Mouse (Mus musculus) intestine, embryonic 14.5 days (tissue): ENCODE results near the gene Tns1. TPM values are rescaled to one million over a fixed set of nuclear protein-coding genes. Genes with fewer than 3 reads are reported as not detected.
A peak's percentile ranks its signal among the peaks of the same experiment; 100 is the strongest.

Experiments
- ATAC-seq: fragments of 200-750 bp; cut with Nextera tagmentation; replicated peaks from 2 replicates; pipeline ENCODE4 v1.8.0; 2017; ENCODE audit warnings: low read depth, moderate number of reproducible peaks, moderate TSS enrichment, moderate library complexity; ENCODE audit not compliant: low FRiP score, low TSS enrichment
- DNase-seq: peaks from one replicate; pipeline ENCODE4 v3.0.0-alpha.2; 2018; ENCODE audit warnings: low spot score
- H3K27ac ChIP-seq: fragments of 300-500 bp; sonication (generic); 2 replicates; pipeline ENCODE4 v1.5.1; 2014; ENCODE audit warnings: low read depth, mild to moderate bottlenecking, control low read depth
- H3K27me3 ChIP-seq: fragments of 300-500 bp; sonication (generic); replicated peaks from 2 replicates; pipeline ENCODE4 v1.6.1; 2014; ENCODE audit warnings: low read length, control low read depth; ENCODE audit not compliant: control insufficient read depth, insufficient read depth
- H3K36me3 ChIP-seq: fragments of 300-500 bp; sonication (generic); 2 replicates; pipeline ENCODE4 v1.6.1; 2014; ENCODE audit warnings: low read length, control low read depth; ENCODE audit not compliant: control insufficient read depth, insufficient read depth
- H3K4me1 ChIP-seq: fragments of 300-500 bp; sonication (generic); replicated peaks from 2 replicates; pipeline ENCODE4 v1.6.1; 2014; ENCODE audit warnings: low read length, control low read depth, mixed read lengths; ENCODE audit not compliant: control insufficient read depth, insufficient read depth
- H3K4me2 ChIP-seq: fragments of 300-500 bp; sonication (generic); 2 replicates; pipeline ENCODE4 v1.6.1; 2014; ENCODE audit warnings: low read length
- H3K4me3 ChIP-seq: fragments of 300-500 bp; sonication (generic); 2 replicates; pipeline ENCODE4 v1.5.1; 2014; ENCODE audit warnings: low read depth, low read length, control low read depth, mixed read lengths
- H3K9ac ChIP-seq: fragments of 300-500 bp; sonication (generic); 2 replicates; pipeline ENCODE4 v1.6.1; 2014; ENCODE audit warnings: mild to moderate bottlenecking, low read length
- H3K9me3 ChIP-seq: fragments of 300-500 bp; sonication (generic); 2 replicates; pipeline ENCODE4 v1.6.1; 2016; ENCODE audit warnings: low read length, control low read depth; ENCODE audit not compliant: control insufficient read depth
- WGBS: fragments of 180-500 bp; shearing (Covaris S2); extraction: QIAGEN DNeasy Blood & Tissue Kit; methylation state at CpG from one replicate; pipeline ENCODE4 v1.1.7; 2014; 5-methylcytosine and 5-hydroxymethylcytosine counted together
- polyA plus RNA-seq: library from polyadenylated mRNA; unstranded; fragments of >200 nt; fragmentation: Nextera tagmentation; extraction: Ambion mirVana; gene quantifications from 2 replicates; pipeline ENCODE4 v1.2.1, GENCODE M21; 2014

Gene Tns1
- polyA plus RNA-seq, 1 experiment from 2014 or later: 28.7 TPM

- Histone ChIP-seq H3K9me3 (no peaks in the 10 kb centered on the region), H3K27me3 (no peaks in the 10 kb centered on the region), H3K36me3 (peaks cover 19% of the 10 kb centered on the region), H3K4me1 (peaks cover 13% of the 10 kb centered on the region), H3K4me3 (no peak overlapping the region), H3K4me2 (no peak overlapping the region), H3K9ac (no peak overlapping the region), H3K27ac (no peak overlapping the region)
- DNase-seq (no peak), ATAC-seq (no peak)
- 57% methylated on average over 4 of the region's 4 CpGs for WGBS
Measured at GRCm38 (mm10) chr1:73935442-73936080, 188.7 kb downstream of the Tns1 start.

- H3K27ac ChIP-seq: no peak overlapping the region
- H3K36me3 ChIP-seq: peaks cover 9% of the 10 kb centered on the region
- peaks cover 13% of the 10 kb centered on the region for H3K4me1 ChIP-seq
- H3K4me3 ChIP-seq: no peak overlapping the region
- H3K9ac ChIP-seq: no peak overlapping the region
- no peak for ATAC-seq
- H3K4me2 ChIP-seq: no peak overlapping the region
- no peaks in the 10 kb centered on the region for H3K9me3 ChIP-seq
- WGBS: 58% methylated on average over 5 of the region's 5 CpGs
- DNase-seq: no peak
- no peaks in the 10 kb centered on the region for H3K27me3 ChIP-seq
Measured at GRCm38 (mm10) chr1:73933146-73933490, 191.1 kb downstream of the Tns1 start.

- no peak overlapping the region for H3K4me2 ChIP-seq
- H3K4me1 ChIP-seq: peaks cover 13% of the 10 kb centered on the region
- no peak for ATAC-seq
- WGBS: 64% methylated on average over 10 of the region's 10 CpGs
- H3K4me3 ChIP-seq: no peak overlapping the region
- no peak for DNase-seq
- H3K36me3 ChIP-seq: peaks cover 13% of the 10 kb centered on the region
- no peak overlapping the region for H3K9ac ChIP-seq
- no peaks in the 10 kb centered on the region for H3K9me3 ChIP-seq
- peak overlapping the region; percentile 16; the same call in 1 of the 2 replicates for H3K27ac ChIP-seq
- H3K27me3 ChIP-seq: no peaks in the 10 kb centered on the region
Measured at GRCm38 (mm10) chr1:73932421-73933145, 191.7 kb downstream of the Tns1 start.

- WGBS: 64% methylated on average over 5 of the region's 5 CpGs
- Histone ChIP-seq H3K4me2 (no peak overlapping the region), H3K9ac (no peak overlapping the region), H3K27ac (no peak overlapping the region), H3K4me1 (peaks cover 13% of the 10 kb centered on the region), H3K27me3 (no peaks in the 10 kb centered on the region), H3K36me3 (peaks cover 19% of the 10 kb centered on the region), H3K9me3 (no peaks in the 10 kb centered on the region), H3K4me3 (no peak overlapping the region)
- no peak for ATAC-seq
- DNase-seq: no peak
Measured at GRCm38 (mm10) chr1:73931851-73932250, 192.4 kb downstream of the Tns1 start.

- no peak for DNase-seq
Measured at GRCm38 (mm10) chr1:73930411-73931134, 193.7 kb downstream of the Tns1 start.

GRCm38 (mm10) chr1:73929952-73930329, 194.3 kb downstream of the Tns1 start:
- no peak for DNase-seq
- no peak overlapping the region for H3K4me3 ChIP-seq
- no peak overlapping the region for H3K4me2 ChIP-seq
- H3K27ac ChIP-seq: no peak overlapping the region
- peaks cover 31% of the 10 kb centered on the region for H3K36me3 ChIP-seq
- WGBS: 95% methylated on average over 5 of the region's 5 CpGs
- no peak for ATAC-seq
- H3K9me3 ChIP-seq: no peaks in the 10 kb centered on the region
- H3K27me3 ChIP-seq: no peaks in the 10 kb centered on the region
- peaks cover 13% of the 10 kb centered on the region for H3K4me1 ChIP-seq
- H3K9ac ChIP-seq: no peak overlapping the region

More at GRCm38 (mm10) chr1:73930411-73931134, 193.7 kb downstream of the Tns1 start:
- no peak overlapping the region for H3K9ac ChIP-seq
- H3K4me1 ChIP-seq: peaks cover 13% of the 10 kb centered on the region
- H3K27ac ChIP-seq: no peak overlapping the region
- no peaks in the 10 kb centered on the region for H3K9me3 ChIP-seq
- H3K4me2 ChIP-seq: no peak overlapping the region
- H3K36me3 ChIP-seq: peaks cover 24% of the 10 kb centered on the region
- no peak overlapping the region for H3K4me3 ChIP-seq
- no peaks in the 10 kb centered on the region for H3K27me3 ChIP-seq
- ATAC-seq: no peak
- WGBS: 82% methylated on average over 8 of the region's 8 CpGs

- 54% methylated on average over 15 of the region's 15 CpGs for WGBS
- Histone ChIP-seq H3K4me3 (no peak overlapping the region), H3K27me3 (no peaks in the 10 kb centered on the region), H3K9ac (no peak overlapping the region), H3K9me3 (no peaks in the 10 kb centered on the region), H3K4me2 (no peak overlapping the region), H3K4me1 (peaks cover 13% of the 10 kb centered on the region), H3K27ac (no peak overlapping the region), H3K36me3 (peaks cover 32% of the 10 kb centered on the region)
- DNase-seq (no peak), ATAC-seq (no peak)
Measured at GRCm38 (mm10) chr1:73929211-73929951, 194.9 kb downstream of the Tns1 start.

- Histone ChIP-seq H3K9me3 (no peaks in the 10 kb centered on the region), H3K27me3 (no peaks in the 10 kb centered on the region), H3K4me1 (peaks cover 13% of the 10 kb centered on the region), H3K4me3 (no peak overlapping the region), H3K9ac (no peak overlapping the region), H3K4me2 (no peak overlapping the region), H3K36me3 (peaks cover 37% of the 10 kb centered on the region), H3K27ac (no peak overlapping the region)
- ATAC-seq (no peak), DNase-seq (no peak)
- WGBS: 84% methylated on average over 8 of the region's 8 CpGs
Measured at GRCm38 (mm10) chr1:73928385-73928784, 195.9 kb downstream of the Tns1 start.
